Mouse (Mus musculus) kidney, postnatal 4 days (tissue): Measurements from ENCODE around the gene Slc6a8.

Experiments used
- DNase-seq, 2 experiments: peaks; one replicate each; pipeline ENCODE4 v3.0.0; 2021; ENCODE audit warnings: mixed read lengths in 2 of 2

Slc6a8 gene

GRCm38 (mm10) chrX:73672879-73673618 lies at the start of gene Slc6a8:
Gene Slc6a8 (plus strand): TSS chrX:73673150.
- peak; percentile 82 to 86 for DNase-seq

- no peak for DNase-seq
Observed at GRCm38 (mm10) chrX:73626981-73627380, 46.0 kb upstream of the Slc6a8 start.

GRCm38 (mm10) chrX:73635425-73635824 lies 37.5 kb upstream of the Slc6a8 start:
- DNase-seq: peak; percentile 16 to 24

GRCm38 (mm10) chrX:73637415-73637814 lies 35.5 kb upstream of the Slc6a8 start:
- DNase-seq: peak; percentile 42 to 60

- DNase-seq: peak; percentile 56 to 73
Observed at GRCm38 (mm10) chrX:73639255-73639675, 33.7 kb upstream of the Slc6a8 start, which contains the start of gene Dusp9. Gene Dusp9 (plus strand): TSS chrX:73639419.

GRCm38 (mm10) chrX:73639901-73640469 lies 33.0 kb upstream of the Slc6a8 start:
- peak; percentile 20 to 53 for DNase-seq

- no peak for DNase-seq
Observed at GRCm38 (mm10) chrX:73645121-73645520, 27.8 kb upstream of the Slc6a8 start.

- no peak for DNase-seq
Observed at GRCm38 (mm10) chrX:73650869-73651268, 22.1 kb upstream of the Slc6a8 start.

- DNase-seq: no peak
Observed at GRCm38 (mm10) chrX:73653392-73653791, 19.6 kb upstream of the Slc6a8 start.

- DNase-seq: peak; percentile 71 to 84
Observed at GRCm38 (mm10) chrX:73654177-73654576, 18.8 kb upstream of the Slc6a8 start.

GRCm38 (mm10) chrX:73655529-73655928 lies 17.4 kb upstream of the Slc6a8 start:
- DNase-seq: peak; percentile 59 to 69

- DNase-seq: no peak
Observed at GRCm38 (mm10) chrX:73658391-73658790, 14.6 kb upstream of the Slc6a8 start.

GRCm38 (mm10) chrX:73658936-73659574 lies 13.9 kb upstream of the Slc6a8 start:
- DNase-seq: no peak

- DNase-seq: peak; percentile 45 to 63
Observed at GRCm38 (mm10) chrX:73659575-73660283, 13.2 kb upstream of the Slc6a8 start, which contains the start of gene Pnck. Gene Pnck (minus strand): TSS chrX:73660117.

GRCm38 (mm10) chrX:73660284-73660665 lies 12.7 kb upstream of the Slc6a8 start:
- DNase-seq: no peak

GRCm38 (mm10) chrX:73663143-73663542 lies 9.8 kb upstream of the Slc6a8 start:
- DNase-seq: no peak

- DNase-seq: peak; percentile 68 to 76
Observed at GRCm38 (mm10) chrX:73672031-73672431, 919 bp upstream of the Slc6a8 start.

GRCm38 (mm10) chrX:73673619-73673967 lies 643 bp downstream of the Slc6a8 start:
- DNase-seq: no peak

- peak; percentile 56 to 73 for DNase-seq
Observed at GRCm38 (mm10) chrX:73673968-73674661, 1.2 kb downstream of the Slc6a8 start.

GRCm38 (mm10) chrX:73675231-73675630 lies 2.3 kb downstream of the Slc6a8 start:
- no peak for DNase-seq

- DNase-seq: no peak
Observed at GRCm38 (mm10) chrX:73676668-73677067, 3.7 kb downstream of the Slc6a8 start.

- no peak for DNase-seq
Observed at GRCm38 (mm10) chrX:73684156-73684555, 11.2 kb downstream of the Slc6a8 start.

GRCm38 (mm10) chrX:73684978-73685377 lies 12.0 kb downstream of the Slc6a8 start:
- DNase-seq: no peak
